Mouse (Mus musculus) lung, postnatal 14 days (tissue): ENCODE measurements at regions not wholly inside any gene's neighbourhood (a gene's known extent, or its start where the extent isn't known, plus 50 kb on each side); places are given as distances from the start of the nearest gene placed in this dataset.

Experiments used
- DNase-seq: peaks from one replicate; pipeline ENCODE4 v3.0.0; 2021

DNA sequence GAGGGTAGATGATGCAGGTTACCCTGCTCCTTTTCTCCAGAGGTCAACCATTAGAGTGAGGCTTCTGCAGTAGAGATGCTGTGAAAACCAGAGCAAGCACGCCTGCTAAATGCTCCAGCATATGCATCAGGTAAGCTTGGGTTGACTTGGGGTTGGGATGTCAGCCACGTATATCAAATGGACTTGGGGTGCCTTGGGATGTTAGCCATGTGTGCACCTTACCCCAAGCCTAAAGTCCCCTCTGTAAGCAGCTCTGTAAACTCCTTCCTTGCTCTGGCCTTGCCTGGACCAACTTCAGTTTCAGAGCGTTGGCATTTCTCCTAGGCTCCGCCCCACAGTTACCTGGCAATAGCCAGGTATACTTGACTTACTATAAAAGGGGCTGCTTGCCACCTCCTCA is 155.3 kb upstream of the Tmtc1 start:
- no peak for DNase-seq

DNA sequence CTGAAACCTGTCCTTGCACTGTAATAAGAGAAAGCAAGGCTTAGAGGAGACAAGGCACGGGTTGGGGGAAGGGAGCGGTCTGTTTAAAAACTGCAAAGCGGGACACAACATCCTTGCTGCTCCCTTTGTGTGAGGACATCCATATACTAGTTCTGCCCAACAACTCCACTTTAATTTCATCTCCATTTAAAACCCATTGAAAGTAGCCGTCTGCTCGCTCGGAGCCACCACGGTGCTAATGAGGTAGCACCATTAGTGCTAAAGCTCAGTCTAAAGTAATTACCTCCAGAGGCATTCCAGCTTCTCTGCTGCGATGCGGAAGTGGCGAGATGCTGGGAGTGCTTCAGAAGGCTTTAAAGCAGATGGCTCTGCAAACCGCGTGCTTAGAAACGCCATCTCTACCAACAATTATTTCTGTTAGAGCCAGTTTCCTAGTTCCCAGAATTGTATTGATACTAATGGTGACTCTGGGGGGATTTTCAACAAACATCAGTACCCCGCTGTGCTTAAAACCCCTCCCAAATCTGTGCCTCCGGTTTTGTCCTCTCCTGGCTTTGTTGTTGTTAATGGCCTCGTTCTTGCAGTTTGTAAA is 154.7 kb upstream of the Tmtc1 start:
- no peak for DNase-seq

DNA sequence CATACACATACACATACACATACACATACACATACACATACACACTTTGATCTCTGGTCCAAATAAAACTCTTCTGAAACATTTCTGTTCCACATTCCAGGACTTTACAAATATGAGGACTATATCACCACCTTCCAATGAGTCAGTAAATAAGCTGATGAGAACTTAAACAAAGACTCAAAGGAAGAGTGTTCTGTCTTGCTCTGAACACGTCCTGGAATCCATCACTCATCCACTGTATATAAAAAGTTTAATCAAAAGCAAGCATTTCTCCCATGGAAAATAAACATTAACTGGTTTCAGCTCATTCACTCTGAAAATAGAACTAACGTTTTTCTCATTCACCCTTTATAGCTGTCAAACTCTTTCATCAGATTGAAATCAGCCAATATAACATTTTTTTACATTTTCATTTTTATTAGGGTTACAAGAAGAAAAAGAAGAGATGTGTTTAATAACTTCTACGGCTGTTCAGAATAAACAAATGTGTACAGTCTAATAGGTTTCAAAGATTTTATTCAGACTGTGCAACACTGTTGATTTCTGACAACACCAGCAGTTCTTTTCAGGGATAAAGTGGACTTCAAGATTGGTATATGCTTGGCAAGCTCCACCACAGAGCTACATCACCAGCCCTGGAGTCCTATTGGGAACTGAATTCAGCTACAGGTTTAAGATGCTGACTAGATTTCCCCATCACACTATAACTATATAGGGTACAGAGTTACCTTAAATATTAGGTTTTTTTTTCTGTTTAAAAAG is 151.0 kb upstream of the Tmtc1 start:
- DNase-seq, result no peak

DNA sequence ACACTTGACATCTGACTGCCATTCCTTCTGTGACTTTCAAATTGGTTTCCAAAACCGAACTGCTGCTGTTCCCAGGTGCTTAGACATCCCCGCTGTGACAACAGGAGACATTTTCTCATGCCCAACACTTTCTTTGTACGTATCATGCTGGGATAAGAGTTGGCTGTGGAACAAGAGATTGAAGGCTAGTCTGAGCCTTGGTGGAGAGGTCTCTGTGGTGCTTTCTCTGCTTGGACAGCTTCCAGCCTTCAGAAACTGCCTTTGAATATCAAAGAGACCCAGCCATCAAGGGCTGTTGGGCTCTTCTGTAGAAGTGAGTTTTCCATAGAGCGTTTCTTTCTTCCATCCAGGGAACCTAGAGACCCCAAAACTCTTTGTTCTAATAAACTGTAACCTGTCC is 144.8 kb upstream of the Tmtc1 start:
- DNase-seq, result no peak

DNA sequence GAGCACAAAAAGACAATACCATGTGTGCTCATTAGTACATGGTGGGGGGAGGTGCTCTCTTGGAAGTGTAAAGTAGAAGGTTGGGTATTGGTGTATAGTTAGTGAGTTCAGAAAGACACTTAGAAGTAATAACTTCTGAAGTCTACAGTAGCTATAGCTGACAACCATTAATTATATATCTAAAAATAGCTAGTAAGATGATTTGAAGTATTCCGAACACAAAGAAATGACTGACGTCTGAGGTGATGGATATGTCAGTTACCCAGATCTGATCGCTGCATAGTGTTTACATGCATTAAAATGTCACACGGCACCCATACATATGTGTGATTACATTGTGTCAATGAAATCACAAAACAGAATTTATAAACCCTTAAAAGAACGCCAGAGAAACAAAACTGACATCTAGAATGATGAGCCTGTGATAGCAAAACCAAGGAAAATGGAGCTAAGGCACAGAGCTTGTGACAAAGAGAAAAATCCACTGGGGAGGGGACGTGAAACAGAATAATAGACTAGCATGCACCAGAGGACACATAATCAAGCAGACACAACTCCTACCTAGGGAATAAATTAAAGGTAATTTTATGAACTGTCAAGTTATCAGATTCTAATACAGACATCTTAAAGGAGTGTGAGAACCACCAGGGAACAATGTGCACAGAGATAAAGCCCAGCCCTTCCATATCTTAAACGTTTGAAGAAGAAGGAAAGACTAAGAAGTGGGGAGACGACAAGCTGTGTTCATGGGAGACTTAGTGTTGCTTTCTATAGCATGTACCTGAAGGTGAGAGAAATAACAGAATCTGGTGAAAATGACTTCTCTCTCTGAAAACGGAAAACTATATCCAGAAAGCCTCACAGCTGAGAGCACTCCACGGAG is 142.5 kb upstream of the Tmtc1 start:
- DNase-seq, result no peak

DNA sequence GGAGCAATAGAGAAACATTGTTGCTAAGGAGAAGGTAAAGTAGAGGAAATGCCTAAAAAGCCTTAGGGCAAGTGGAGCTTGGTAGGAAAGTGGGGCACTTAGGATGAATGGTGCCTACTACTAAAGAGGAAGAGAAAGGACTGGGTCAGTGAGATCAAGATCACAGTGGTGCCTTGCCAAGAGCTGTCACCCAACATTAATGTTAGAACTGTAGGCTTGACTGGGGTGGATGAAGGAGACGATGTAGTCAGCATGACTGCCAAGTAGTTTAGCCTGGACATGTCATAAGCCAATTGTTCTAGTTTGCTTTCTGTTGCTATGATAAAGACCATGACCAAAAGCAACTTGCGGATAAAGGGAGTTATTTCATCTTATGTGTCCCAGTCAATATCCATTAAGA is 139.9 kb upstream of the Tmtc1 start:
- no peak for DNase-seq

DNA sequence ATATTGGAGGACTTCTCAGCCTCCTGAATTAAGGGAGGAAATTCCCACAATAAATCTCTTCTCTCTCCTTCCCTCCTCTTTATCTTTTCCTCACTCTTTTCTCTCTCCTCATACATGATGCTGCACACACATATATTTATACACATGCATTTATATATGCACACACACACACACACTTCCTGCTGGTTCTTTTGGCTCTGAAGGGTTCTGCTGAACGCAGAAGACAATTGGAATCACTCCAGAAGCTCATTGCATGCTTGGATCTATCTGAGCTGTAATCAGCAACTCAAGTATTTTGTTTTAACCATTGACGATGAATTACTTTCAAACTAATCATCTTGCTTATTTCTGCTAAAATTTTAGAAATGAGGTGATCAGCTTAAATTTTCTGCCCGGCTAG is 134.1 kb upstream of the Tmtc1 start:
- DNase-seq, result no peak

DNA sequence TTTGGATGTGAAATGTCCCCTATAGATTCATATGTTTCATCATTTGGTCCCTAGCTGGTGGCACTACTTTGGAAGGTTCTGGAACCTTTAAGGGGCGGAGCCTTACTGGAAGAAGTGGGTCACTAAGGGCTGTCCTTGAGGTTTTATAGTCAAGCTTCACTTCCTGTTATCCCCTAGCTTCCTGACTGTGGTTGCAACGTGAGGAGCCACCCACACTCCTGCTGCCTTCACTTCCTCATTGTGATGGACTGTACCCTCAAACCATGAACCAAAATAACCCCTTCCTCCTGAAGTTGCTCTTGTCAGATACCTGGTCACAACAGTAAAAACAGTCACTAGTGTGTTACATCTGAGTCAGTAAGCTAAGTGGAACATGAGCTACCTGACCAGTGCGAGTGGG is 133.5 kb upstream of the Tmtc1 start:
- DNase-seq, result no peak

DNA sequence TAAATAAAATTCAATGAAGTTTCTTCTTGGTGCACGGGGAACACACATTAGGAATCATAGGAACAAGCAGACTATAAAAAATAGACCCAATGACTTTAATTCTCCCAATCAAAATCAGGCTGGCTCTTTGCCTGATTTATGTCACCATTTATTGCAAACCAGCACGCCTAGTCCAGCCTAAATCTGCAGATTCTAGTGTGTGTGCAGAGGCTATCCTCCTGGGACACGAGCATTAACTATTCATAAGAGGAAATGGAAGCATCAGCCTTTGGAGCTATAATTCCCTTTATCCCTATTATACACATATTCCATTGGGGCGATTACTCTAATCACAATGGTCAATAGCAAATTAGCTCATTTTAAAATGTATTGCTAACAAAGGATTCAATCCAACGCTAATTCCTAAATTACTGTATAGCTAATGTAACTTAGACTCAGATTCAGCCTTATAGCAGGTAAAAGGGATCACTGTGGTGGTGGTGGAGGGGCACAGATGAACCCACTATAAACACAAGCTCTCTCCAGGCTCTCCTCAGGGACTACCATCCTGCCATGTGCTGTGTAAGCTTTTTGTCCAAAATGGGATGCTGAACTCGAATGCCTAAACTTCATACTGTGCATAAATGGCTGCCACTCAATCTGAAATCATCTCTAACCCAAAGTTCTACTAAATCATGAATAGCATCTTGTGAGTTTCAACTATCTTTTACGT is 130.7 kb upstream of the Tmtc1 start:
- DNase-seq, result no peak

DNA sequence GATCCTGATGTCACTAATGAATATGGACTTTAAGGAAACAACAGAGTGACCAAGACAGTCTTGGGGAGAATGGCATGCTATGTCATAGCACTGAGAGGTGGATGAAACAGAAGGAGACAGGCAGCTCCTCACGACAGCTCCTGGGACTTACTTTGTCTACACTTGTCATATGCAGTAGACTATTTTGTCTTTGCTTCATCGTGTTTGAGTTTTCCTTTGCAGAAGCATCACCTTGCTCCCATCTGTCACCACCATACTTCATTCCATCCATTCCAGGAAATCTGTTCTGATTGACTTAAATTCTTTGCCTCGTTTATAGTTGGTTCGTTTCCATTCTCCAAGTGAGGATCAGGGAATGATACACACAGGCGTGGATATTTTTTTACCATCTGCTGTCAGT is 128.0 kb upstream of the Tmtc1 start:
- no peak for DNase-seq

DNA sequence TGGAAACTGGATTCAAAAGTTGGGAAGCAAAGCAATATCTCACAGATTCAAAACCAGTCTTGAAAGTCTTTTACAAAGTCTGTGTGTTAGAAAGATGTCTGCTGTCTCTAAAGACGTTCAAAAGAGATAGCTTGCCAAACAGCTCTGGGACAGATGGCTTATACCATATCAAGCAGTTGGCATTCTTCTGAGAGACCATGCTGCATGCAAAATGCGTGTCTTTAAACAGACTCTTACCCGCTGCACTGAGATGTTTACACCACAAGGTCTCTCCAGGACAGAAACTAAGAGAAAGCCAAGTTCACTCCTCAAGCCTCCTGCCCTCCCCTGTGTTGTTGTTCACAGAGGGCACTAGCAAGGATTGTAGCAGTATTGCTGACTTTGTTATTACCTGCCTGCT is 127.5 kb upstream of the Tmtc1 start:
- DNase-seq, result no peak

DNA sequence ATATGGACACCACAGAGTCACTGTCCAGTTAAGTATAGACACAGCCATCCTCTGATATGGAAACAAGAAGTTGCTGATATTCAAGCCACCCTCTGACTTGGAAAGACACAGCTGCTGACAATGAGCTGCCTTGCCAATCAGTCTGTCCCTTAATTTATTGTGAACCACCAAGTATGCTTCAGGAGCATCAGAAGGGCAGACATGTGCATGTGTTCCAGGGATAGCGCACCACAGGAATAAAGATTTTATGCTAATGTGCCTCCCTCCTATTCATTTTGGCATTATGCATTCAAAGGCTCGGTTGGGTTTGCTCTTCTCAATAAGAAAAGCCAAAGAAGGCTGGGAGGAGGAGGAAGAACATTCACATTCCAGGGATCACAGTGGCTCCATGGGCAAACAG is 120.0 kb upstream of the Tmtc1 start:
- DNase-seq, result no peak

DNA sequence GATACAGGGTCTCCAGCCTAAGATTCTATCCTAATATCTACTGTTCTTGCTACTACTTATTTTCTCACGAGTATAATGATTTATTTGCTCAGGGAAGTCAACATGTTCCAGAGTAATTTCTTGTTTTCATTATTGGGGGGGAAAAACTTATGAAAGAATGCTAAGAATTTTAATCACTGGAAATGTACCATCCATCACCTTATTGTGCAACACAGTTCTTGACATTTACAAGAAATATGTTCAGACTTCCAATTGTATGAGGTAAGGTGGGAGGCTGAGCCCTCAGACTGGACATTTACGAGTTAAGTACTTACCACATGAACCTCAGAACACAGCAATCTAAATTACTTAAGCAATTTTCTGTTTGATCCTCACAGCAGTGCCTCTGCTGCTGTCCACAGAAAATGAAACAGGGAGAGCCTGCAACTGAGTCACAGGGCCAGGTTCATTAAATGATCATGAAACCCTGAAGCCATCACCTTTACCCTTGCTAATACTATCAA is 118.1 kb upstream of the Tmtc1 start:
- no peak for DNase-seq

DNA sequence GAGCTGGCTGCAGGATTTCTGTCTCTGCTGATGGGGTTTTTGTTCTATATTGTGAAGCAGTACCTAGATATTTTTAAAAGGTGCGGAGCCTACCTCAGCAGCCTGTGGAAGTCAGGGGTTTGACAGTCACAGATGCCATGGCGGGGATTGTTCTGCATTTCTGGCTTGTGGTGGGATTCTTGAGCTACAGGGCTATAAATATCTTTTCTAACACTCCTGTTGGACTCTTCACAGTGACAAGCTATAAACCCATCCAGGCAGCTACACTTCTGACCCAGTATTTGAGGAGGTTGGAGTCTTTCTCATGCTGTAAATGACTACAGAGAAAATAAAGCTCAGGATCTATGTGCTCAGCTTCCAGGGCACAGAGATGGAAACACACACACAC is 112.3 kb upstream of the Tmtc1 start:
- no peak for DNase-seq

DNA sequence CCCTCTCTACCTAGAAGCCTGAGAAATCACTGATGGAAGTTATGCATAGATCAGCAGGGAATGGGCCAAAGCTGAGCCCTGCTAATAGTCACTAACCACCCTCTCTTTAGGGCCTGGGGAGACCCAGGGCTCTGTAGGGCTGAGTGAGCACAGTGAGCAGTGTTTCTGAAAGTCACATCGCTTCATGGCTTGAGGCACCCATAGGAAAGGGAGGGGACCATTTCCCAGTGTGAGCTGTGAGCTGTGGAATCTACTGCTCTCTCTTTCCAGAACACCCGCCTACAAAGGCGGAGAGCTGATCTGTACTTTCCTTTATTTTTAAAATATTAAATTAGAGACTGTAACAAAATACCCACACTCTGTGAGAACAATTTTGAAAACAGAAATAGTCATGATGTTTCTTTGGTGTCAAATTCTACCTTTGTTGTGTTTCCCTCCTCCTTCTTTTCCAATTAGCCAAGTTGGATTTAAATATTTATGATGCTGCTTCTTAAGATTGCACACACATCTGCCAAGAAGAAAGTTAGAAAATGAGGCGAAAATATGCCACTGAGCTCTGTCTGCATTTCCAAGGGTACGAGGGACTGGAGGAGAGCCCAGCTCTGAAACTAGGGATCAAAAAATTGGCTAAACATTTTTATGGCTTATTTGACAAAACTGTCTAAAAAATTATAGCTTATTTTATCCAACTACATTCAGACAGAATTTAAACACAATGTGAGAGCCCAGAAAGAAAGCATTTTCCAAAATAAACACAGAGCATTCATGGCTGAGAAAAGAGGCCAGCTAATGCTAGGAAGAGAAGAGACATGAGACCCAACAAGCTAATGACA is 111.7 kb upstream of the Tmtc1 start:
- DNase-seq, result no peak

DNA sequence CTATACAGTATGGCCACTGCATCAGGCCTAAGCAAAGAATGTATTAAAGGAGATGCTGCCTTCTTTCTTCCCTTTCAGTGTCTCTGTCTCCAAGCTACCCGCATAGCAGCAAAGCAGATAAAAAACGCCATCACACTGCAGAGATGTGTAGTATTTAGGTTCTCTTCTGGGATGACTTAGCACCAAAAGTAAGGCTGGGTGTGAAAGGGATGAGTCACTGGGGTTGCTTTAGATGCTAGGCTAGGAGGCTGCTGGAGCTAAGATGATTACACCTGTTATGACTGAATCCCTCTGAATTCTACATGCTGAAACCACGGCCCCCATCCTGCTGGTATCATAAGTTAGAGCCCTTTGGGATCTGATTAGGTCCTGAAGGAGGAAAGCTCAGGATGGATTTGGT is 110.3 kb upstream of the Tmtc1 start:
- DNase-seq, result no peak

DNA sequence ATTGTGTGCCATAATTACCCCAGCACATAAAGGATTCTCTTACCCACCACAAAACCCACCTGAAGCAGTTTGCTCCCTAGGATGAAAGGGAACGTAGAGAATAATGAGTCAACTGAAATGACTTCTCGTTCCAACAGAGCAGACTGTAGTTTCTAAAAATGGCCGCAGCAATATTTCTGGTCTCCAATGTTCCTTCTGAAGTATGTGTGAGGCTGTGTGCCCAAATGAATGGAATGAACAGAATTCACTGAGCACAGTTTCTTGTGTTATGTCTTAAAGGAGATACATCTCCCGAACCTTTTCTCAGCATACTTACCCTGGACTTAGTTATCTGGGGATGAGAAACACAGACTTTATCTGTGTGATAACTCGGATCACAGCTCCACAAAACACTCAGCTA is 109.4 kb upstream of the Tmtc1 start:
- no peak for DNase-seq

DNA sequence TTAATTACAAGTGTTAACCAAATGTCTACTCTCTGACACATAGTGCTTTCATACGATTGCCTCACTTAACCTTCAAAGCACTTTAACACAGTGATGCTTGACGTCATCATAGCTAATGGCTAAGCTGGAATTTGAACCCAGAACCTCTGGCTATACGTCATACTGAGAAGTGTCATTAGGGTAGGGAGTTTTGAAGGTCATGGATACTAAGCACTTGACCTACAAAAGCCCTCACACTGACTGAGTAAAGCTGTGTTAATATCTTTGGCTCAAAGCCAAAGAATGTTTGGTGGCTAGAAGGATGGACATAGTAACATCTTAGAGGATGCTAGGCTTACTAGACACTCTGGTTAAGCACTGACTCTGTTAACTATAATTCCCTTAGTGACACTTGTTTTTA is 106.9 kb upstream of the Tmtc1 start:
- no peak for DNase-seq

DNA sequence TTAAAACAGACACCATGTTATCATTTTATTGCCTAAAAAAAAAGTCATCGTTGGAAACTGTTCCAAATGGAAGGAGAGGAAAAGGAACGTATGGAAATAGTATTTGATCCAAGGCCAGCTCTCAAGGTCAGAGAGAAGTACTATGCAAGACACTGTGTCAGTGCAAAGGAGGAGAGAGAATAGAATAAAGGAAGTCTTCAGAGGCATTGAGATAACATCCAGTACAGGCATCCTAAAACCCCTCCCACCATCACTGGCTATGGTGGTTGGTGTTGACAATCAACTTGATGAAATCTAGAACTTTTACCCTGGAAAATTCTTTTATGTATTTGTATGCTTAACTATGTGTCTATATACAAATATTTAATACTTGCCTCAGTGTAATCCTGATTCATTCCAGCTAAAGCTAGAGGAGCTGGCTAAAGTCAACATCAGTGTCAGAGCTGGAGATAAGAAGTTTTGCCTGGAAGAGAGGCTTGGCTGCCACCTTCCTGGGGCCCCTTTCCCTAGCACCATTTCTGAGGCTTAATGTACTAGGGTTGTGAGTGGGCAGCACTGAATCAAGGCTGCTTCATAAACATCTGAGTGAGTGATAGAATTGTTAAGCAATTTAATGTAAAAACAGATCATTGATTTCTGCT is 104.1 kb upstream of the Tmtc1 start:
- no peak for DNase-seq

DNA sequence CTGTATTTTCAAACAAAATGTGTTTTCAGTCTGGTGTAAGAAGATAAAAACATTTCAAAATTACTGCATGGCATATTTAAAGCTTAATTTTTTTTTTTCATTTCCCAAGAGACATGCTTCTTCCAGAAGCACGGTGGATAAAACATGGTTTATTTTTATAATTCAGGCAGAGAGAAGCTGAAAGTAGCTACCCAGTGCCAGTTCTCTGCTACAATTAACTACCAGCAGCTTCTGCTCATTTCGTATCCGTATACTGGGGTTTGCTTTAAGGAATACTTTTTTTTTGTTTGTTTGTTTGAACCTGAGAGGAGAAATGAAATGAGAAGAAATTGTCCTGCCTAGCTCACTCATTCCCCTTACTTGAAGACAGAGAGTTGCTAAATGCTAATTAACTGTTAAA is 98.9 kb upstream of the Tmtc1 start:
- DNase-seq, result no peak

DNA sequence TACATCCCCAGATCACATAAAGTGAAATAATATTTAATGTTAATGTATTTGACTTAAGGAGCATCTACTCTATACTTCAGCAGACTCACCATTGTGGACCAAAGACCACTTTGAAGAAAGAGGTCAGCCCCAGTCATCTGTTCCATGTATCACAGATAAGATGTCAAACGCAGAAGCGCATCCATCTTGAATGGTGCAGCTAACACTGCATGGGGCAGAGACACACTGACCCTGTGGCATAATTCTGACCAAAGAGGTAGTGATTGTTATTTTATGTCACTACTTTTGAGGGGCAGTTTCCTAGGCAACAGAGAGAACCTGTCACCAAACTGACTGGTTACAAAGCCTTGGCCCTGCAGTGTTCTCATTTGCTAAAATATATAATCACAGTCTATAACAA is 97.8 kb upstream of the Tmtc1 start:
- DNase-seq, result no peak
